Mouse (Mus musculus): Measurements from ENCODE around the gene Asns. TPM values are rescaled to one million over a fixed set of nuclear protein-coding genes. Genes with fewer than 3 reads are reported as not detected.

Asns gene
- polyA plus RNA-seq (2015; fragmentation: Nextera tagmentation; extraction: Ambion mirVana) = 51.5 and 66.1 TPM in 2 replicates

- H3K4me2 ChIP-seq = peak within 1 kb of the TSS; percentile 95
- peak within 1 kb of the TSS; percentile 72 for H3K4me3 ChIP-seq
- under 1% methylated on average over 51 of the region's 51 CpGs for WGBS
- peak within 1 kb of the TSS; percentile 54; the same call in 1 of the 2 replicates for H3K27ac ChIP-seq
- H3K9me3 ChIP-seq = no peaks in the 10 kb centered on the region
- no peaks in the 10 kb centered on the region for H3K36me3 ChIP-seq
- ATAC-seq (ENCODE audit: insufficient number of reproducible peaks, low FRiP score, low TSS enrichment, low read depth) = peak; percentile 85
- peak within 1 kb of the TSS; percentile 55 for H3K9ac ChIP-seq
- peaks cover 9% of the 10 kb centered on the region; the same call in 1 of the 2 replicates for H3K4me1 ChIP-seq
- no peaks in the 10 kb centered on the region for H3K27me3 ChIP-seq
Observed at GRCm38 (mm10) chr6:7692884-7693585, at the start of gene Asns. Gene Asns, minus strand, starts transcription at chr6:7693254.

GRCm38 (mm10) chr6:7741721-7742120 lies 48.7 kb upstream of the Asns start:
- Histone ChIP-seq H3K9ac (no peak overlapping the region), H3K9me3 (no peaks in the 10 kb centered on the region), H3K27ac (no peak overlapping the region), H3K27me3 (no peaks in the 10 kb centered on the region), H3K4me2 (no peak overlapping the region), H3K4me3 (no peak overlapping the region), H3K36me3 (no peaks in the 10 kb centered on the region), H3K4me1 (no peaks in the 10 kb centered on the region)
- no peak for ATAC-seq (ENCODE audit: insufficient number of reproducible peaks, low FRiP score, low TSS enrichment, low read depth)
- WGBS = 54% methylated on average over 3 of the region's 3 CpGs

- H3K4me2 ChIP-seq = no peak overlapping the region
- no peak overlapping the region for H3K4me3 ChIP-seq
- no peak overlapping the region for H3K27ac ChIP-seq
- no peaks in the 10 kb centered on the region for H3K27me3 ChIP-seq
- no peaks in the 10 kb centered on the region for H3K9me3 ChIP-seq
- ATAC-seq (ENCODE audit: insufficient number of reproducible peaks, low FRiP score, low TSS enrichment, low read depth) = no peak
- 93% methylated on average over 2 of the region's 2 CpGs for WGBS
- H3K36me3 ChIP-seq = no peaks in the 10 kb centered on the region
- no peak overlapping the region for H3K9ac ChIP-seq
- peaks cover under 1% of the 10 kb centered on the region for H3K4me1 ChIP-seq
Observed at GRCm38 (mm10) chr6:7737842-7738241, 44.8 kb upstream of the Asns start.

- H3K27ac ChIP-seq = no peak overlapping the region
- no peaks in the 10 kb centered on the region for H3K9me3 ChIP-seq
- ATAC-seq (ENCODE audit: insufficient number of reproducible peaks, low FRiP score, low TSS enrichment, low read depth) = no peak
- 24% methylated on average over 12 of the region's 12 CpGs for WGBS
- H3K27me3 ChIP-seq = no peaks in the 10 kb centered on the region
- no peaks in the 10 kb centered on the region for H3K36me3 ChIP-seq
- peaks cover 4% of the 10 kb centered on the region for H3K4me1 ChIP-seq
- H3K4me3 ChIP-seq = no peak overlapping the region
- no peak overlapping the region for H3K9ac ChIP-seq
- no peak overlapping the region for H3K4me2 ChIP-seq
Observed at GRCm38 (mm10) chr6:7732754-7733708, 40.0 kb upstream of the Asns start.

- H3K9ac ChIP-seq = no peak overlapping the region
- no peak overlapping the region for H3K4me2 ChIP-seq
- WGBS = 84% methylated on average over 6 of the region's 6 CpGs
- no peaks in the 10 kb centered on the region for H3K36me3 ChIP-seq
- H3K27me3 ChIP-seq = no peaks in the 10 kb centered on the region
- H3K27ac ChIP-seq = no peak overlapping the region
- no peaks in the 10 kb centered on the region for H3K9me3 ChIP-seq
- ATAC-seq (ENCODE audit: insufficient number of reproducible peaks, low FRiP score, low TSS enrichment, low read depth) = no peak
- no peak overlapping the region for H3K4me3 ChIP-seq
- H3K4me1 ChIP-seq = peaks cover 4% of the 10 kb centered on the region
Observed at GRCm38 (mm10) chr6:7732097-7732496, 39.0 kb upstream of the Asns start.

- Histone ChIP-seq H3K4me1 (peaks cover 4% of the 10 kb centered on the region), H3K4me3 (no peak overlapping the region), H3K4me2 (no peak overlapping the region), H3K27me3 (no peaks in the 10 kb centered on the region), H3K9ac (no peak overlapping the region), H3K9me3 (no peaks in the 10 kb centered on the region), H3K27ac (no peak overlapping the region), H3K36me3 (no peaks in the 10 kb centered on the region)
- no peak for ATAC-seq (ENCODE audit: insufficient number of reproducible peaks, low FRiP score, low TSS enrichment, low read depth)
- WGBS = 82% methylated on average over 2 of the region's 2 CpGs
Observed at GRCm38 (mm10) chr6:7729128-7729527, 36.1 kb upstream of the Asns start.

GRCm38 (mm10) chr6:7728241-7728640 lies 35.2 kb upstream of the Asns start:
- Histone ChIP-seq H3K9ac (no peak overlapping the region), H3K4me3 (no peak overlapping the region), H3K27me3 (no peaks in the 10 kb centered on the region), H3K36me3 (no peaks in the 10 kb centered on the region), H3K9me3 (no peaks in the 10 kb centered on the region), H3K27ac (no peak overlapping the region), H3K4me2 (no peak overlapping the region), H3K4me1 (peaks cover 4% of the 10 kb centered on the region; the same call in 1 of the 2 replicates)
- 88% methylated on average over 5 of the region's 5 CpGs for WGBS
- no peak for ATAC-seq (ENCODE audit: insufficient number of reproducible peaks, low FRiP score, low TSS enrichment, low read depth)

GRCm38 (mm10) chr6:7716236-7716635 lies 23.2 kb upstream of the Asns start:
- H3K4me2 ChIP-seq = no peak overlapping the region
- H3K27ac ChIP-seq = no peak overlapping the region
- ATAC-seq (ENCODE audit: insufficient number of reproducible peaks, low FRiP score, low TSS enrichment, low read depth) = no peak
- no peak overlapping the region for H3K9ac ChIP-seq
- peaks cover 3% of the 10 kb centered on the region; the same call in 1 of the 2 replicates for H3K4me1 ChIP-seq
- H3K9me3 ChIP-seq = no peaks in the 10 kb centered on the region
- H3K4me3 ChIP-seq = no peak overlapping the region
- no peaks in the 10 kb centered on the region for H3K36me3 ChIP-seq
- 38% methylated on average over 4 of the region's 4 CpGs for WGBS
- H3K27me3 ChIP-seq = no peaks in the 10 kb centered on the region

GRCm38 (mm10) chr6:7714230-7714629 lies 21.2 kb upstream of the Asns start:
- no peak overlapping the region for H3K4me3 ChIP-seq
- ATAC-seq (ENCODE audit: insufficient number of reproducible peaks, low FRiP score, low TSS enrichment, low read depth) = no peak
- no peak overlapping the region for H3K4me2 ChIP-seq
- H3K27ac ChIP-seq = no peak overlapping the region
- no peaks in the 10 kb centered on the region for H3K27me3 ChIP-seq
- H3K4me1 ChIP-seq = peaks cover 3% of the 10 kb centered on the region; the same call in 1 of the 2 replicates
- H3K9me3 ChIP-seq = no peaks in the 10 kb centered on the region
- 44% methylated on average over 2 of the region's 2 CpGs for WGBS
- H3K9ac ChIP-seq = no peak overlapping the region
- H3K36me3 ChIP-seq = no peaks in the 10 kb centered on the region

- Histone ChIP-seq H3K9ac (no peak overlapping the region), H3K27ac (no peak overlapping the region), H3K4me1 (peaks cover 3% of the 10 kb centered on the region; the same call in 1 of the 2 replicates), H3K27me3 (no peaks in the 10 kb centered on the region), H3K9me3 (no peaks in the 10 kb centered on the region), H3K36me3 (no peaks in the 10 kb centered on the region), H3K4me2 (no peak overlapping the region), H3K4me3 (no peak overlapping the region)
- WGBS = 58% methylated on average over 3 of the region's 3 CpGs
- ATAC-seq (ENCODE audit: insufficient number of reproducible peaks, low FRiP score, low TSS enrichment, low read depth) = no peak
Observed at GRCm38 (mm10) chr6:7711837-7712330, 18.8 kb upstream of the Asns start.

GRCm38 (mm10) chr6:7708246-7708645 lies 15.2 kb upstream of the Asns start:
- Histone ChIP-seq H3K27me3 (no peaks in the 10 kb centered on the region), H3K9me3 (no peaks in the 10 kb centered on the region), H3K27ac (no peak overlapping the region), H3K9ac (no peak overlapping the region), H3K4me2 (no peak overlapping the region), H3K4me1 (no peaks in the 10 kb centered on the region), H3K36me3 (no peaks in the 10 kb centered on the region), H3K4me3 (no peak overlapping the region)
- ATAC-seq (ENCODE audit: insufficient number of reproducible peaks, low FRiP score, low TSS enrichment, low read depth) = no peak
- WGBS = 77% methylated on average over 3 of the region's 3 CpGs

GRCm38 (mm10) chr6:7706796-7707195 lies 13.7 kb upstream of the Asns start:
- no peak overlapping the region for H3K4me2 ChIP-seq
- H3K36me3 ChIP-seq = no peaks in the 10 kb centered on the region
- H3K9ac ChIP-seq = no peak overlapping the region
- no peaks in the 10 kb centered on the region for H3K4me1 ChIP-seq
- no peaks in the 10 kb centered on the region for H3K27me3 ChIP-seq
- no peak overlapping the region for H3K27ac ChIP-seq
- no peak for ATAC-seq (ENCODE audit: insufficient number of reproducible peaks, low FRiP score, low TSS enrichment, low read depth)
- no peak overlapping the region for H3K4me3 ChIP-seq
- no peaks in the 10 kb centered on the region for H3K9me3 ChIP-seq
- 46% methylated on average over 1 of the region's 1 CpGs for WGBS

Measured in limb, embryonic 15.5 days (tissue).